Mouse (Mus musculus) lung, adult 2 months (tissue): ENCODE data around the gene Itga10.

Experiments
- CTCF ChIP-seq: fragments of 200-500 bp; IDR thresholded peaks from 2 replicates; pipeline ENCODE4 v1.5.1; 2011; ENCODE audit warnings: mild to moderate bottlenecking, low read length, control low read depth; ENCODE audit not compliant: insufficient read depth
- POLR2A ChIP-seq: fragments of 200-500 bp; IDR thresholded peaks from 2 replicates; pipeline ENCODE4 v1.6.1; 2011; ENCODE audit warnings: low read depth, mild to moderate bottlenecking, control low read depth, low read length, borderline replicate concordance; ENCODE audit errors: extremely low read depth

GRCm38 (mm10) chr3:96678456-96678855, 33.1 kb downstream of the Itga10 start:
- TF ChIP-seq CTCF (no peak), POLR2A (no peak)
